Mouse (Mus musculus) MEL (cell line): ENCODE measurements around the gene Sdhaf3. TPM values are rescaled to one million over a fixed set of nuclear protein-coding genes. Genes with fewer than 3 reads are reported as not detected.

Experiments
- DNase-seq: peaks from one replicate; pipeline ENCODE4 v3.0.0; 2011; ENCODE audit warnings: low read depth, low spot score
- H3K27ac ChIP-seq: 2 replicates; pipeline ENCODE4 v1.5.1; 2012; ENCODE audit warnings: low read depth, mild to moderate bottlenecking, control low read depth, low read length, moderate library complexity; ENCODE audit not compliant: control insufficient read depth
- H3K27me3 ChIP-seq, 2 experiments: fragments of 150-350 bp in 1 of 2; sonication (generic) in 1 of 2; 2 replicates each; pipeline ENCODE4 v1.6.1; 2012; ENCODE audit warnings: low read length in 2 of 2, mild to moderate bottlenecking in 2 of 2, improper control_type of control experiment in 1 of 2, moderate library complexity in 1 of 2; ENCODE audit not compliant: insufficient read depth in 2 of 2, control insufficient read depth in 1 of 2
- H3K36me3 ChIP-seq, 2 experiments: 2 replicates each; pipeline ENCODE4 v1.6.1; 2012 to 2014; ENCODE audit warnings: low read length in 2 of 2, improper control_type of control experiment in 1 of 2, inconsistent platforms in 1 of 2, mild to moderate bottlenecking in 1 of 2; ENCODE audit not compliant: insufficient read depth in 2 of 2, control insufficient read depth in 1 of 2
- H3K4me1 ChIP-seq, 2 experiments: fragments of 150-350 bp in 1 of 2; sonication (generic) in 1 of 2; 2 replicates each; pipeline ENCODE4 v1.6.1; 2012; ENCODE audit warnings: low read length in 2 of 2, improper control_type of control experiment in 1 of 2, mild to moderate bottlenecking in 1 of 2; ENCODE audit not compliant: insufficient read depth in 2 of 2, control insufficient read depth in 1 of 2
- H3K4me3 ChIP-seq, 2 experiments: fragments of 150-350 bp in 1 of 2; sonication (generic) in 1 of 2; 2 replicates each; pipeline ENCODE4 v1.5.1; 2012; ENCODE audit warnings: low read depth in 2 of 2, low read length in 2 of 2, mild to moderate bottlenecking in 2 of 2, moderate library complexity in 2 of 2, control low read depth in 1 of 2, improper control_type of control experiment in 1 of 2; ENCODE audit not compliant: control insufficient read depth in 1 of 2, insufficient read depth in 1 of 2
- H3K79me2 ChIP-seq: 2 replicates; pipeline ENCODE4 v1.6.1; 2012; ENCODE audit warnings: mild to moderate bottlenecking, low read length, moderate library complexity; ENCODE audit not compliant: control insufficient read depth, poor library complexity, insufficient read depth
- H3K9ac ChIP-seq: 2 replicates; pipeline ENCODE4 v1.6.1; 2012; ENCODE audit warnings: low read depth, mild to moderate bottlenecking, control low read depth, low read length, moderate library complexity; ENCODE audit not compliant: control insufficient read depth, poor library complexity, severe bottlenecking
- H3K9me3 ChIP-seq: fragments of 150-350 bp; sonication (generic); replicated peaks from 2 replicates; pipeline ENCODE4 v1.6.1; 2012; ENCODE audit warnings: mild to moderate bottlenecking, low read length, improper control_type of control experiment, moderate library complexity; ENCODE audit not compliant: insufficient read depth
- BHLHE40 ChIP-seq: IDR thresholded peaks from 2 replicates; pipeline ENCODE4 v1.6.1; 2012; ENCODE audit warnings: low read depth, mild to moderate bottlenecking, inconsistent platforms, low read length, improper control_type of control experiment, borderline replicate concordance
- CHD1 ChIP-seq: IDR thresholded peaks from 2 replicates; pipeline ENCODE4 v1.6.1; 2012; ENCODE audit warnings: low read depth, mild to moderate bottlenecking, inconsistent platforms, low read length, improper control_type of control experiment
- CHD2 ChIP-seq: IDR thresholded peaks from 2 replicates; pipeline ENCODE4 v1.6.1; 2011; ENCODE audit warnings: low read length, improper control_type of control experiment
- CTCF ChIP-seq, 3 experiments: IDR thresholded peaks in 2 of 3; conservative IDR thresholded peaks in 1 of 3; 2 replicates each; pipeline ENCODE4 v1.5.1; 2011 to 2012; ENCODE audit warnings: low read length in 3 of 3, low read depth in 2 of 3, mild to moderate bottlenecking in 2 of 3, improper control_type of control experiment in 1 of 3, inconsistent platforms in 1 of 3, mixed read lengths in 1 of 3, moderate library complexity in 1 of 3; ENCODE audit not compliant: control insufficient read depth in 1 of 3, insufficient read depth in 1 of 3, poor library complexity in 1 of 3, severe bottlenecking in 1 of 3
- E2F4 ChIP-seq: IDR thresholded peaks from 2 replicates; pipeline ENCODE4 v1.6.1; 2011; ENCODE audit warnings: low read depth, low read length, improper control_type of control experiment, borderline replicate concordance
- EP300 ChIP-seq, 2 experiments: IDR thresholded peaks; 2 replicates each; pipeline ENCODE4 v1.6.1; 2011; ENCODE audit warnings: improper control_type of control experiment in 2 of 2, low read length in 2 of 2, low read depth in 1 of 2, mild to moderate bottlenecking in 1 of 2
- GABPA ChIP-seq: IDR thresholded peaks from 2 replicates; pipeline ENCODE4 v1.6.1; 2012; ENCODE audit warnings: low read depth, mild to moderate bottlenecking, inconsistent platforms, low read length, improper control_type of control experiment, moderate library complexity
- GATA1 ChIP-seq: IDR thresholded peaks from 2 replicates; pipeline ENCODE4 v1.6.1; 2011; ENCODE audit warnings: low read depth, low read length, improper control_type of control experiment
- JUND ChIP-seq: IDR thresholded peaks from 2 replicates; pipeline ENCODE4 v1.6.1; 2011; ENCODE audit warnings: low read depth, mild to moderate bottlenecking, improper control_type of control experiment, low read length
- KAT2A ChIP-seq: conservative IDR thresholded peaks from 2 replicates; pipeline ENCODE4 v1.6.1; 2012; ENCODE audit warnings: low read depth, low read length, improper control_type of control experiment, inconsistent platforms
- MAFK ChIP-seq: IDR thresholded peaks from 2 replicates; pipeline ENCODE4 v1.6.1; 2011; ENCODE audit warnings: low read depth, mild to moderate bottlenecking, low read length, improper control_type of control experiment, borderline replicate concordance
- MAX ChIP-seq: IDR thresholded peaks from 2 replicates; pipeline ENCODE4 v1.6.1; 2011; ENCODE audit warnings: low read length, improper control_type of control experiment
- MEF2A ChIP-seq: IDR thresholded peaks from 2 replicates; pipeline ENCODE4 v1.6.1; 2014; ENCODE audit warnings: low read depth, mild to moderate bottlenecking, inconsistent platforms, low read length, improper control_type of control experiment; ENCODE audit not compliant: poor library complexity, insufficient replicate concordance, severe bottlenecking; ENCODE audit errors: extremely low read depth
- MXI1 ChIP-seq: IDR thresholded peaks from 2 replicates; pipeline ENCODE4 v1.6.1; 2011; ENCODE audit warnings: mild to moderate bottlenecking, low read depth, low read length, improper control_type of control experiment
- MYB ChIP-seq: IDR thresholded peaks from 2 replicates; pipeline ENCODE4 v1.6.1; 2011; ENCODE audit warnings: mild to moderate bottlenecking, low read depth, low read length, improper control_type of control experiment
- MYC ChIP-seq: IDR thresholded peaks from 2 replicates; pipeline ENCODE4 v1.6.1; 2011; ENCODE audit warnings: low read depth, mild to moderate bottlenecking, low read length, improper control_type of control experiment, moderate library complexity
- NELFE ChIP-seq: IDR thresholded peaks from 2 replicates; pipeline ENCODE4 v1.6.1; 2011; ENCODE audit warnings: low read depth, low read length, improper control_type of control experiment
- NRF1 ChIP-seq: IDR thresholded peaks from 2 replicates; pipeline ENCODE4 v1.6.1; 2014; ENCODE audit warnings: low read depth, mild to moderate bottlenecking, inconsistent platforms, low read length, improper control_type of control experiment, moderate library complexity; ENCODE audit not compliant: poor library complexity, insufficient read depth, severe bottlenecking
- POLR2A ChIP-seq, 2 experiments: IDR thresholded peaks; 2 replicates each; pipeline ENCODE4 v1.6.1; 2011 to 2012; ENCODE audit warnings: low read length in 2 of 2, mild to moderate bottlenecking in 2 of 2, control low read depth in 1 of 2, improper control_type of control experiment in 1 of 2, low read depth in 1 of 2, moderate library complexity in 1 of 2; ENCODE audit not compliant: control insufficient read depth in 1 of 2, insufficient read depth in 1 of 2, poor library complexity in 1 of 2
- POLR2AphosphoS2 ChIP-seq: IDR thresholded peaks from 2 replicates; pipeline ENCODE4 v1.6.1; 2011; ENCODE audit warnings: low read length, improper control_type of control experiment
- POLR2AphosphoS5 ChIP-seq: IDR thresholded peaks from 2 replicates; pipeline ENCODE4 v1.6.1; 2012; ENCODE audit warnings: low read depth, borderline replicate concordance, mild to moderate bottlenecking, inconsistent platforms, low read length, moderate library complexity, mixed read lengths
- RAD21 ChIP-seq: IDR thresholded peaks from 2 replicates; pipeline ENCODE4 v1.6.1; 2011; ENCODE audit warnings: mild to moderate bottlenecking, low read depth, low read length, improper control_type of control experiment
- RCOR1 ChIP-seq: IDR thresholded peaks from 2 replicates; pipeline ENCODE4 v1.6.1; 2012; ENCODE audit warnings: low read depth, mild to moderate bottlenecking, inconsistent platforms, low read length, improper control_type of control experiment
- SIN3A ChIP-seq: IDR thresholded peaks from 2 replicates; pipeline ENCODE4 v1.6.1; 2012; ENCODE audit warnings: low read length, improper control_type of control experiment, inconsistent platforms
- SMC3 ChIP-seq: IDR thresholded peaks from 2 replicates; pipeline ENCODE4 v1.6.1; 2011; ENCODE audit warnings: low read depth, low read length, improper control_type of control experiment
- TAL1 ChIP-seq: IDR thresholded peaks from 2 replicates; pipeline ENCODE4 v1.6.1; 2012; ENCODE audit warnings: mild to moderate bottlenecking, inconsistent platforms, low read length, moderate library complexity, mixed read lengths
- TBP ChIP-seq: IDR thresholded peaks from 2 replicates; pipeline ENCODE4 v1.8.0; 2011; ENCODE audit warnings: low read depth, low read length, improper control_type of control experiment
- TCF12 ChIP-seq: IDR thresholded peaks from 2 replicates; pipeline ENCODE4 v1.6.1; 2014; ENCODE audit warnings: low read depth, mild to moderate bottlenecking, inconsistent platforms, low read length, improper control_type of control experiment, moderate library complexity
- UBTF ChIP-seq: IDR thresholded peaks from 2 replicates; pipeline ENCODE4 v1.6.1; 2012; ENCODE audit warnings: low read depth, mild to moderate bottlenecking, inconsistent platforms, low read length, improper control_type of control experiment, moderate library complexity, borderline replicate concordance; ENCODE audit not compliant: insufficient read depth
- USF1 ChIP-seq: IDR thresholded peaks from 2 replicates; pipeline ENCODE4 v1.6.1; 2014; ENCODE audit warnings: low read depth, mild to moderate bottlenecking, inconsistent platforms, low read length, improper control_type of control experiment, moderate library complexity
- USF2 ChIP-seq, 2 experiments: IDR thresholded peaks; 2 replicates each; pipeline ENCODE4 v1.6.1; 2011 to 2012; ENCODE audit warnings: improper control_type of control experiment in 2 of 2, low read length in 2 of 2, borderline replicate concordance in 1 of 2, inconsistent platforms in 1 of 2, low read depth in 1 of 2, mild to moderate bottlenecking in 1 of 2; ENCODE audit not compliant: insufficient read depth in 1 of 2
- ZC3H11A ChIP-seq: IDR thresholded peaks from 2 replicates; pipeline ENCODE4 v1.6.1; 2012; ENCODE audit warnings: low read depth, mild to moderate bottlenecking, inconsistent platforms, low read length, improper control_type of control experiment
- ZKSCAN1 ChIP-seq: IDR thresholded peaks from 2 replicates; pipeline ENCODE4 v1.6.1; 2012; ENCODE audit warnings: low read depth, mild to moderate bottlenecking, inconsistent platforms, low read length, improper control_type of control experiment, moderate library complexity
- ZMIZ1 ChIP-seq: IDR thresholded peaks from 2 replicates; pipeline ENCODE4 v1.6.1; 2012; ENCODE audit warnings: low read depth, mild to moderate bottlenecking, inconsistent platforms, low read length, improper control_type of control experiment, moderate library complexity
- ZNF384 ChIP-seq: IDR thresholded peaks from 2 replicates; pipeline ENCODE4 v1.6.1; 2012; ENCODE audit warnings: low read depth, mild to moderate bottlenecking, inconsistent platforms, low read length, improper control_type of control experiment
- polyA plus RNA-seq, 2 experiments: library from polyadenylated mRNA; stranded (reverse) in 1 of 2; unstranded in 1 of 2; fragments of >175 nt in 1 of 2; fragments of >200 nt in 1 of 2; gene quantifications; 2 replicates each; pipeline versions ENCODE4 v1.2.1 to v1.2.4; 2012; ENCODE audit warnings: low replicate concordance in 2 of 2, low read depth in 1 of 2; ENCODE audit not compliant: insufficient read length in 2 of 2, insufficient read depth in 1 of 2, missing spikeins in 1 of 2
- total RNA-seq: library from RNA; depleted of rRNA; stranded (reverse); fragments of 300-350 nt; gene quantifications from 2 replicates; pipeline ENCODE4 v1.2.3, GENCODE M21; 2012; rRNA removed

The Sdhaf3 gene
- 6.1 and 6.6 TPM in 2 replicates for total RNA-seq
- polyA plus RNA-seq: 10 to 100 TPM in 1 of 2 experiments, 1 to 10 TPM in 1; 7.5 to 44.7 TPM

GRCm38 (mm10) chr6:6955764-6956561 is at the start of gene Sdhaf3:
Gene Sdhaf3, plus strand, starts transcription at chr6:6956004.
- H3K4me3 ChIP-seq: peak within 1 kb of the TSS; percentile 91 to 99
- H3K27me3 ChIP-seq: no peaks in the 10 kb centered on the region
- H3K9ac ChIP-seq: peak within 1 kb of the TSS; percentile 93
- peak within 1 kb of the TSS; percentile 72 for H3K27ac ChIP-seq
- peak; percentile 97 for DNase-seq
- no peaks in the 10 kb centered on the region for H3K36me3 ChIP-seq
- H3K79me2 ChIP-seq: peaks cover 5% of the 10 kb centered on the region
- H3K9me3 ChIP-seq: no peaks in the 10 kb centered on the region
- peaks cover 0 to 3% of the 10 kb centered on the region in 2 experiments; a peak in 2 of 4 replicates for H3K4me1 ChIP-seq
- TF ChIP-seq CHD2: no peak
- no peak for TF ChIP-seq ZNF384
- TF ChIP-seq MEF2A: no peak
- TF ChIP-seq CTCF (IDR thresholded peaks at IDR 0.05 in 2 of 3, conservative IDR thresholded peaks at IDR 0.05 in 1 of 3; ENCODE audit: control insufficient read depth in 1 of 3, insufficient read depth in 1 of 3, low read depth in 2 of 3, low read length in 3 of 3, poor library complexity in 1 of 3, severe bottlenecking in 1 of 3): peak in 1 of 3 experiments; percentile 37; a peak in 2 of 6 replicates
- TF ChIP-seq POLR2A (IDR thresholded peaks at IDR 0.05; ENCODE audit: control insufficient read depth in 1 of 2, insufficient read depth in 1 of 2, low read depth in 1 of 2, low read length in 2 of 2, poor library complexity in 1 of 2): peak in 1 of 2 experiments; percentile 93; a peak in 3 of 4 replicates
- no peak for TF ChIP-seq USF2 (IDR thresholded peaks at IDR 0.05; ENCODE audit: borderline replicate concordance in 1 of 2, insufficient read depth in 1 of 2, low read depth in 1 of 2, low read length in 2 of 2)
- peak; percentile 30; the same call in 1 of the 2 replicates for TF ChIP-seq SMC3
- peak; percentile 72 for TF ChIP-seq MYC
- no peak for TF ChIP-seq GATA1
- TF ChIP-seq TCF12: peak; percentile 66
- peak; percentile 71 for TF ChIP-seq TBP
- peak; percentile 52; the same call in 1 of the 2 replicates for TF ChIP-seq RCOR1
- TF ChIP-seq MAX: no peak; the same call in 1 of the 2 replicates
- TF ChIP-seq USF1: no peak
- TF ChIP-seq GABPA: no peak
- no peak for TF ChIP-seq TAL1
- peak; percentile 91 for TF ChIP-seq MXI1
- TF ChIP-seq MAFK: no peak
- peak; percentile 91 for TF ChIP-seq SIN3A
- peak; percentile 66; the same call in 1 of the 2 replicates for TF ChIP-seq POLR2AphosphoS2
- TF ChIP-seq EP300 (IDR thresholded peaks at IDR 0.05; ENCODE audit: low read depth in 1 of 2, low read length in 2 of 2): no peak
- TF ChIP-seq JUND: no peak
- TF ChIP-seq E2F4: peak; percentile 31; the same call in 1 of the 2 replicates
- TF ChIP-seq MYB: no peak
- peak; percentile 92 for TF ChIP-seq KAT2A
- TF ChIP-seq NRF1: peak; percentile 86
- peak; percentile 47 for TF ChIP-seq RAD21
- no peak for TF ChIP-seq ZC3H11A
- TF ChIP-seq ZKSCAN1: no peak
- no peak for TF ChIP-seq BHLHE40
- no peak; the same call in 1 of the 2 replicates for TF ChIP-seq POLR2AphosphoS5
- TF ChIP-seq CHD1: 0 out of 2 replicates have a peak, but pooled peaks have one; percentile 65
- peak; percentile 32 for TF ChIP-seq ZMIZ1
- TF ChIP-seq NELFE: peak; percentile 85
- no peak for TF ChIP-seq UBTF
